Mouse (Mus musculus) heart, embryonic 13.5 days (tissue): ENCODE data around the gene Zfp296. TPM values are rescaled to one million over a fixed set of nuclear protein-coding genes. Genes with fewer than 3 reads are reported as not detected.

Source experiments
- ATAC-seq: fragments of 200-750 bp; cut with Nextera tagmentation; 2 replicates; pipeline ENCODE4 v1.8.0; 2017; ENCODE audit warnings: moderate TSS enrichment; ENCODE audit not compliant: insufficient number of reproducible peaks, low FRiP score, low TSS enrichment; ENCODE audit errors: extremely low read depth
- H3K27ac ChIP-seq: fragments of 300-500 bp; sonication (generic); replicated peaks from 2 replicates; pipeline ENCODE4 v1.5.1; 2015; ENCODE audit warnings: moderate library complexity, mild to moderate bottlenecking, inconsistent platforms
- H3K27me3 ChIP-seq: fragments of 300-500 bp; sonication (generic); replicated peaks from 2 replicates; pipeline ENCODE4 v1.6.1; 2015; ENCODE audit warnings: mild to moderate bottlenecking, inconsistent platforms
- H3K36me3 ChIP-seq: fragments of 300-500 bp; sonication (generic); 2 replicates; pipeline ENCODE4 v1.6.1; 2015; ENCODE audit warnings: mild to moderate bottlenecking, inconsistent platforms
- H3K4me1 ChIP-seq: fragments of 300-500 bp; sonication (generic); 2 replicates; pipeline ENCODE4 v1.6.1; 2015; ENCODE audit warnings: inconsistent platforms
- H3K4me2 ChIP-seq: fragments of 300-500 bp; sonication (generic); 2 replicates; pipeline ENCODE4 v1.6.1; 2015; ENCODE audit warnings: inconsistent platforms, mild to moderate bottlenecking, moderate library complexity
- H3K4me3 ChIP-seq: fragments of 300-500 bp; sonication (generic); 2 replicates; pipeline ENCODE4 v1.5.1; 2015; ENCODE audit warnings: moderate library complexity, mild to moderate bottlenecking, inconsistent platforms
- H3K9ac ChIP-seq: fragments of 300-500 bp; sonication (generic); 2 replicates; pipeline ENCODE4 v1.6.1; 2015; ENCODE audit warnings: inconsistent platforms, mild to moderate bottlenecking, moderate library complexity
- H3K9me3 ChIP-seq: fragments of 300-500 bp; sonication (generic); 2 replicates; pipeline ENCODE4 v1.6.1; 2016; ENCODE audit warnings: inconsistent platforms
- WGBS: fragments of 180-500 bp; shearing (Covaris S2); methylation state at CpG from one replicate; pipeline ENCODE4 v1.1.7; 2015; ENCODE audit warnings: mixed read lengths; 5-methylcytosine and 5-hydroxymethylcytosine counted together
- polyA plus RNA-seq: library from polyadenylated mRNA; unstranded; fragments of >200 nt; fragmentation: Nextera tagmentation; extraction: Ambion mirVana; gene quantifications from 2 replicates; pipeline ENCODE4 v1.2.1, GENCODE M21; 2015

The Zfp296 gene
- 0.12 and 0.32 TPM in 2 replicates for polyA plus RNA-seq

DNA sequence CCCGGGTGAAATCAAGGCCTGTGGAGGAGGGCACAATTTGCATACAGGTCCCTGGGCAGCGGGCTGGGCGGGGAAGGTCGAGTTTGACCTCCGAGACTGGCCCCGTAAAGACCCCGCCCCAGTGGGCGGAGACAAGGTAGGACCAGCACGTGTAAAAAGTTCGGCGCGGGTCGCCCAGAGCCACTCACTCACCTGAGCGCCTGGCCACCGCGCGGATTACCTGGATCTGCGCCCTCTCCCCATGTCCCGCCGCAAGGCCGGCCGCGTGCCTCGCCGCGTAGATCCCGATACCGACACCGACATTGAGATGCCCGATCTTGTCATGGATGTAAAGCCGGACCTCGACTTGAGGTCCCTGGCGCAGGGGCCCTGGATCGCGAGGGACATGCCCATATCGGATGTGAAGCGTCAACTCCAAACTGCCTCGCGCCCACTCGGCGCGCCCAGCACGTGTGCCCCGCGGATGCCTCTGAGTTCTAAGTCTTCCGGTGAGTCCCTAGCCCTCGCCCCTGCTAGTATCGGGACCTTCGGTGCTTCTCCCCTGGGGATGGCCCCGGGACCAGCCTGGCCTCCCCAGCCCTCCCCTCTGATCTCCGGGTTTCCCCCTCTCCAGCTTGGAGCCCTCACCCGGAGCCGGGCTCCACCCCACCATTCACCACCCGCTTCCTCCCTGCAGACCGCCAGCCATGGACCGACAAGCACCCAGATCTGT lies at the start of gene Zfp296, which contains the start of gene Gemin7:
TSS of gene Zfp296 (plus strand) at position 147 of the 712 bp plus-strand sequence.
TSS of gene Gemin7 (minus strand) at position 455 of the 712 bp plus-strand sequence.
- Histone ChIP-seq H3K9me3 (no peaks in the 10 kb centered on the region), H3K36me3 (peaks cover 28% of the 10 kb centered on the region), H3K4me2 (peak within 1 kb of the TSS; percentile 83), H3K4me1 (peaks cover 27% of the 10 kb centered on the region), H3K9ac (peak within 1 kb of the TSS; percentile 73), H3K27me3 (peaks cover 48% of the 10 kb centered on the region), H3K4me3 (peak within 1 kb of the TSS; percentile 53), H3K27ac (no peak within 1 kb of the TSS)
- WGBS, result under 1% methylated on average over 56 of the region's 56 CpGs
- ATAC-seq, result no peak

DNA sequence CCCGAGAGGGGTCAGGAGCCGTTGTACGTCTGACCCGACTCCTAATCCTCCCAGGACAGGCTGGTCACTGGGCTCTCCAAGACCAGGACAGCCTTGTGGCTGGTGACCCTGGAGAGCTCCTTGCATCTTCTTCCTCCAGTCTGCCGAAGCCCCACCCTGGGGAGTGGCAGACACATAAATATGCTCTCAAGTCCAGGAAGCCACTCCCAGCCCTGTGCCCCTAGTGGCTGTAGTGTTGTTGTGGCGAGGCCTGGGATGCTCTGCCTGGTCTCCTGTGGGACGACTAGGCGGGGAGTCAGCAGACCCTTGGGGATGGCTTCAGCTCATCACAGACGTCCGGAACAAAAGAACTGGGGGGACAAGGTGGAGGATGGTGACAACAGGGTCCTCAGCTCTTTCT lies 46.0 kb upstream of the Zfp296 start:
- WGBS, result 71% methylated on average over 10 of the region's 10 CpGs
- Histone ChIP-seq H3K4me3 (no peak overlapping the region), H3K27ac (no peak overlapping the region), H3K9ac (no peak overlapping the region), H3K4me1 (peaks cover 5% of the 10 kb centered on the region), H3K36me3 (peaks cover 77% of the 10 kb centered on the region), H3K27me3 (peaks cover 6% of the 10 kb centered on the region; the same call in 1 of the 2 replicates), H3K4me2 (no peak overlapping the region), H3K9me3 (no peaks in the 10 kb centered on the region)
- no peak for ATAC-seq

GRCm38 (mm10) chr7:19532240-19532639 lies 44.8 kb upstream of the Zfp296 start:
- Histone ChIP-seq H3K27me3 (no peaks in the 10 kb centered on the region), H3K9ac (no peak overlapping the region), H3K27ac (no peak overlapping the region), H3K4me2 (no peak overlapping the region), H3K4me3 (no peak overlapping the region), H3K9me3 (no peaks in the 10 kb centered on the region), H3K36me3 (peaks cover 77% of the 10 kb centered on the region), H3K4me1 (peaks cover 17% of the 10 kb centered on the region)
- ATAC-seq, result no peak
- 85% methylated on average over 14 of the region's 14 CpGs for WGBS

GRCm38 (mm10) chr7:19534676-19535075 lies 42.4 kb upstream of the Zfp296 start:
- H3K9ac ChIP-seq, result no peak overlapping the region
- no peak overlapping the region for H3K4me3 ChIP-seq
- H3K9me3 ChIP-seq, result no peaks in the 10 kb centered on the region
- peaks cover 65% of the 10 kb centered on the region for H3K36me3 ChIP-seq
- no peaks in the 10 kb centered on the region for H3K27me3 ChIP-seq
- no peak overlapping the region for H3K27ac ChIP-seq
- no peak for ATAC-seq
- no peak overlapping the region for H3K4me2 ChIP-seq
- WGBS, result 92% methylated on average over 10 of the region's 10 CpGs
- H3K4me1 ChIP-seq, result peaks cover 23% of the 10 kb centered on the region

- H3K4me1 ChIP-seq, result peaks cover 65% of the 10 kb centered on the region
- no peak overlapping the region for H3K4me3 ChIP-seq
- no peak overlapping the region for H3K4me2 ChIP-seq
- no peak for ATAC-seq
- 0 out of 2 replicates have a peak, but pooled peaks cover 2% of the 10 kb centered on the region for H3K36me3 ChIP-seq
- no peak overlapping the region; the same call in 1 of the 2 replicates for H3K9ac ChIP-seq
- H3K27ac ChIP-seq, result no peak overlapping the region
- 83% methylated on average over 2 of the region's 2 CpGs for WGBS
- no peaks in the 10 kb centered on the region for H3K27me3 ChIP-seq
- H3K9me3 ChIP-seq, result no peaks in the 10 kb centered on the region
These were observed 36.1 kb upstream of the Zfp296 start for GRCm38 (mm10) chr7:19540771-19541566.

- Histone ChIP-seq H3K4me3 (no peak overlapping the region), H3K27me3 (no peaks in the 10 kb centered on the region), H3K4me2 (0 out of 2 replicates have a peak overlapping the region, but pooled peaks have one; percentile 2), H3K27ac (no peak overlapping the region; the same call in 1 of the 2 replicates), H3K4me1 (peaks cover 65% of the 10 kb centered on the region), H3K9me3 (no peaks in the 10 kb centered on the region), H3K9ac (peak overlapping the region; percentile 42; the same call in 1 of the 2 replicates), H3K36me3 (0 out of 2 replicates have a peak, but pooled peaks cover 2% of the 10 kb centered on the region)
- no peak for ATAC-seq
- WGBS, result 83% methylated on average over 7 of the region's 7 CpGs
These were observed 35.4 kb upstream of the Zfp296 start for GRCm38 (mm10) chr7:19541681-19542154.

DNA sequence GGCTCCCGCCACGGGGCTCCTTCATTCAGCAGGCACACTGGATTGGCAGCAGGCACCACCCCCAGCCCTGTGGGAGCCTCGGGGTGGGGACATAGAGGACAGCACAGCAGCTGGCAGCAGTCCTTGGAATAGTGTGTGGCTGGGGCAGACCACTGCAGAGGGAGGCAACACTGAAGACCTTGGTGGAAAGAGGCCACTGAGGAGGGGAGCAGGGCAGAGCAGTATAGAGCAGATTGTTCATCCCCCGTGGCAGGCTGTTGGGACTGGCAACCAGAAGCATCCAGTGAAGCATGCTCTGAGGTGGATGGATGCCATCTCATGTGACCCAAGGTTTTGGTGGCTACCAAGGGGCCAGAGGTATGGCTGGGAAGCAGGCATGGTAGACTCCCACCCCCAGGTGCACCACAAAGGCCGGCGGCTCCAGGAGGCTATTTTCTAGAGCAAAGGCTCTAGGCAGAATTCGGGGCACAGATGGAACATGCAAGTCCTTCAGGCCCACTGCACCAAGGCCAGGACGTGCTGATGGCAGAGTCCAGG lies 34.9 kb upstream of the Zfp296 start:
- Histone ChIP-seq H3K4me3 (no peak overlapping the region), H3K4me2 (0 out of 2 replicates have a peak overlapping the region, but pooled peaks have one; percentile 2), H3K9me3 (no peaks in the 10 kb centered on the region), H3K9ac (peak overlapping the region; percentile 42; the same call in 1 of the 2 replicates), H3K36me3 (0 out of 2 replicates have a peak, but pooled peaks cover 2% of the 10 kb centered on the region), H3K27ac (no peak overlapping the region), H3K27me3 (no peaks in the 10 kb centered on the region), H3K4me1 (peaks cover 63% of the 10 kb centered on the region)
- ATAC-seq, result peak; percentile 11; the same call in 1 of the 2 replicates
- 71% methylated on average over 8 of the region's 8 CpGs for WGBS

DNA sequence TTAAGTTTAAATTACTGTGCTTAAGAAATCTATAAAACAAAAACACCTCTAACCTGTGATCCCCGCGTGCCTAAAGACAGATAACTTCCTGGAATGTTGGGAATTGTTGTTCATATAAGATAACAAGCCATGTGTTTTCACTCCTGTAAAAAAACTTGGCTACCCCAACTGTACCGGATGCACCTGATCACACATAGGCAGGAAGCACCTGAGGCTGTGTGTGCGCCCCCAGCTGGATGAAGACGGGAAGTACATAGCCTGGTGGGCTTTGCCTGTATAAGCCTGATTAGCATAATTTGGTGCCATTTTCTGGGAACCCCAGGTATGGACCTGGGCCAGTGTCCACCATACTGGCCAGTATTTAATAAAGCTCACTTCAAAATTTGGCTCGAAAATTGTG lies 33.5 kb upstream of the Zfp296 start:
- no peak overlapping the region for H3K4me3 ChIP-seq
- no peaks in the 10 kb centered on the region for H3K9me3 ChIP-seq
- H3K27me3 ChIP-seq, result no peaks in the 10 kb centered on the region
- H3K27ac ChIP-seq, result no peak overlapping the region
- no peak overlapping the region for H3K4me2 ChIP-seq
- 38% methylated on average over 6 of the region's 6 CpGs for WGBS
- H3K9ac ChIP-seq, result no peak overlapping the region; the same call in 1 of the 2 replicates
- H3K4me1 ChIP-seq, result peaks cover 60% of the 10 kb centered on the region
- ATAC-seq, result no peak
- 0 out of 2 replicates have a peak, but pooled peaks cover 4% of the 10 kb centered on the region for H3K36me3 ChIP-seq

GRCm38 (mm10) chr7:19546007-19546406 lies 31.1 kb upstream of the Zfp296 start:
- Histone ChIP-seq H3K4me2 (no peak overlapping the region), H3K4me1 (peaks cover 56% of the 10 kb centered on the region), H3K36me3 (0 out of 2 replicates have a peak, but pooled peaks cover 3% of the 10 kb centered on the region), H3K9ac (no peak overlapping the region), H3K4me3 (no peak overlapping the region), H3K27me3 (no peaks in the 10 kb centered on the region), H3K9me3 (no peaks in the 10 kb centered on the region), H3K27ac (no peak overlapping the region)
- no peak for ATAC-seq
- 36% methylated on average over 3 of the region's 3 CpGs for WGBS

- ATAC-seq, result no peak
- 65% methylated on average over 2 of the region's 2 CpGs for WGBS
- peaks cover 49% of the 10 kb centered on the region for H3K4me1 ChIP-seq
- no peaks in the 10 kb centered on the region for H3K9me3 ChIP-seq
- no peak overlapping the region for H3K4me3 ChIP-seq
- H3K4me2 ChIP-seq, result no peak overlapping the region
- peaks cover 8% of the 10 kb centered on the region; the same call in 1 of the 2 replicates for H3K36me3 ChIP-seq
- no peak overlapping the region for H3K27ac ChIP-seq
- H3K9ac ChIP-seq, result no peak overlapping the region
- no peaks in the 10 kb centered on the region for H3K27me3 ChIP-seq
These were observed 29.6 kb upstream of the Zfp296 start for GRCm38 (mm10) chr7:19547344-19547969.
